Mouse (Mus musculus) intestine, postnatal 0 days (tissue): ENCODE measurements at regions not wholly inside any gene's neighbourhood (a gene's known extent, or its start where the extent isn't known, plus 50 kb on each side); places are given as distances from the start of the nearest gene placed in this dataset.

Experiments used
- ATAC-seq: fragments of 200-750 bp; cut with Nextera tagmentation; 2 replicates; pipeline ENCODE4 v1.8.0; 2017; ENCODE audit warnings: mild to moderate bottlenecking, moderate TSS enrichment, moderate library complexity
- H3K27ac ChIP-seq: fragments of 300-500 bp; sonication (generic); 2 replicates; pipeline ENCODE4 v1.5.1; 2014; ENCODE audit warnings: mild to moderate bottlenecking, low read depth, low read length, moderate library complexity
- H3K27me3 ChIP-seq: fragments of 300-500 bp; sonication (generic); replicated peaks from 2 replicates; pipeline ENCODE4 v1.6.1; 2014; ENCODE audit warnings: low read length, mixed read lengths; ENCODE audit not compliant: control insufficient read depth, insufficient read depth
- H3K36me3 ChIP-seq: fragments of 300-500 bp; sonication (generic); 2 replicates; pipeline ENCODE4 v1.6.1; 2014; ENCODE audit warnings: mild to moderate bottlenecking, moderate library complexity; ENCODE audit not compliant: control insufficient read depth, insufficient read depth
- H3K4me1 ChIP-seq: fragments of 300-500 bp; sonication (generic); replicated peaks from 2 replicates; pipeline ENCODE4 v1.6.1; 2014; ENCODE audit warnings: antibody characterized with exemption, low read length, mixed read lengths; ENCODE audit not compliant: control insufficient read depth, insufficient read depth
- H3K4me2 ChIP-seq: fragments of 300-500 bp; sonication (generic); replicated peaks from 2 replicates; pipeline ENCODE4 v1.6.1; 2014; ENCODE audit warnings: low read depth, mild to moderate bottlenecking, moderate library complexity
- H3K4me3 ChIP-seq: fragments of 300-500 bp; sonication (generic); 2 replicates; pipeline ENCODE4 v1.5.1; 2014; ENCODE audit warnings: low read depth, low read length
- H3K9ac ChIP-seq: fragments of 300-500 bp; sonication (generic); 2 replicates; pipeline ENCODE4 v1.6.1; 2014; ENCODE audit warnings: mild to moderate bottlenecking, low read depth, low read length
- H3K9me3 ChIP-seq: fragments of 300-500 bp; sonication (generic); 2 replicates; pipeline ENCODE4 v1.6.1; 2016; ENCODE audit warnings: mixed run types; ENCODE audit not compliant: control insufficient read depth
- CTCF ChIP-seq: sonication (generic); IDR thresholded peaks from 2 replicates; pipeline ENCODE4 v1.5.1; 2016; ENCODE audit warnings: low read depth, mild to moderate bottlenecking, control low read depth, antibody characterized with exemption, moderate library complexity
- WGBS: fragments of 180-500 bp; shearing (Covaris S2); extraction: QIAGEN DNeasy Blood & Tissue Kit; methylation state at CpG from one replicate; pipeline ENCODE4 v1.1.7; 2014; 5-methylcytosine and 5-hydroxymethylcytosine counted together

DNA sequence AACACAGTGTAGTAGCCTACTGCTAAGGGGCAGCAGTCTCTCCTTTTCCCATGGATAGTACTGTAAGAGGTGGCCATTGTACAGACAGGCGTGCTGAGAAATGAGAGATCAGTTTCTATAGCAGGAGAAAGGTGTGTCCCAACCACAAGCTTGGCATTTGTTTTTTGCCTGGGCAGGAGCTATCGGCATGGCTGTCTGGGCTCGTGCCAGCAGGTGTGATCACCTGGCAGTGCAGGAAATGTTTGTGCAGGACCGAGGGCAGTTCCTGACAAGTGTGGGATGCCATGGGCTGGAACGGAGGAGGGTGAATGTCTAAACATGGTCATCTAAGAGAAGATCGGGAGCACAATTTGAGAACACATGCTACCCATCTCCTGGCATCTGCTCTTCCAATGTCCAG is 205.4 kb downstream of the Nuak1 start:
- no peak overlapping the region for H3K27ac ChIP-seq

DNA sequence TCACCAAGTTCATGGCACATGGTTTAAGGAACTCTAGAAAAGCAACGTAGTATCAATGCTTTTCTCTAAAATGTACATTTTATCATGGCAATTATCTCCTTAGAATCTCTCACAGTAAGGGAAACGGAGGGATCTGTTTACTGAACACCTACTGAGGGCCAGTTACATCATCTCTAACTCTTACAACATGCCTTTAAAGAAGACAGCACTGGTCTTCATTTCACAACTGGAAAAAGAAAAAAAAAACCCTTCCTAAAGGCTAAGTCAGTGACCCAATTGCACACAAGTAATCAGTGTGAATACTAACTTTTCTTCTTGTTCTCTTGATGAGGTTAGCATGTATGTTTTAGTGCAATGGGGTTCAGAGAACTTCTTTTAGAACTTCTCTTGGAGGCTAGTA is 204.2 kb downstream of the Nuak1 start:
- no peak overlapping the region for H3K4me3 ChIP-seq
- H3K4me1 ChIP-seq, result no peaks in the 10 kb centered on the region
- no peaks in the 10 kb centered on the region for H3K27me3 ChIP-seq
- H3K9me3 ChIP-seq, result peaks cover 3% of the 10 kb centered on the region; the same call in 1 of the 2 replicates
- H3K36me3 ChIP-seq, result no peaks in the 10 kb centered on the region
- no peak overlapping the region for H3K9ac ChIP-seq
- TF ChIP-seq CTCF, result no peak
- H3K4me2 ChIP-seq, result no peak overlapping the region
- no peak for ATAC-seq
- WGBS, result 53% methylated on average over 2 of the region's 2 CpGs
- H3K27ac ChIP-seq, result no peak overlapping the region

More for the DNA sequence above, 205.4 kb downstream of the Nuak1 start:
- Histone ChIP-seq H3K4me2 (no peak overlapping the region), H3K27me3 (no peaks in the 10 kb centered on the region), H3K4me1 (no peaks in the 10 kb centered on the region), H3K4me3 (no peak overlapping the region), H3K36me3 (no peaks in the 10 kb centered on the region), H3K9me3 (peaks cover 3% of the 10 kb centered on the region; the same call in 1 of the 2 replicates), H3K9ac (no peak overlapping the region)
- 86% methylated on average over 6 of the region's 6 CpGs for WGBS
- TF ChIP-seq CTCF, result no peak
- ATAC-seq, result no peak

DNA sequence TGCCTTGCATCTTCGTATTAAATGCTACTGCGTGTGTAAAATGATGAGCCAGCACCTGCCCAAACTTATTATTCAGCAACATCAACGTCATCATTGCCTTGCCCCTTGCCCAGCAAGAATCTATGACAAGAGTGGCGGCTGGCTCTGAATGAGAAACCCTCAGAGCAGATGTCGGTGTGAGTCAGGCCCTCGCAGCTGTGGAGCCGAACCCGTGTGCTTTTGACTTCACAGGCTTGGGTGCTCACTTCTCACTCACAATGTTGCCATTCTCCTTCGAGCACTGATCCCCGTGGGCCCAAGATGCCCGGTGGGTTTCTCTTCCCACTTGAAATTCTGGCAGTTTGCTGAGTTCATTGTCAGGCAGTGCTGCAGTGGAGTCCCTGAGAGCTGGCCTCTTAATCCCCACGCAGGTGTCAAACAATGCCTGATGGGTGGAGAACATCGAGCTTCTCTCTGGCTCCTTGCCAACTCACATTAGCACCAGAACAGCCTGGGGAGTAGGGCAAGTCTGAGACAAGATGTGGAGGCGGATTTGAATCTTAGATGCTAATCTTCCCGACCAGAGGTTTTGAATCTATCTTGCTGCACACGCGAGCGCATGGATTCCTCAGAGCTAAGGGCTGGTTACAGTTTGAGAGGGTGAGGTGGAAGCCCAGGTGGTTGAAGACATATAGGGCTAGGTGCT is 202.0 kb downstream of the Nuak1 start:
- Histone ChIP-seq H3K27me3 (no peaks in the 10 kb centered on the region), H3K36me3 (no peaks in the 10 kb centered on the region), H3K9ac (no peak overlapping the region), H3K4me3 (no peak overlapping the region), H3K4me1 (no peaks in the 10 kb centered on the region), H3K9me3 (no peaks in the 10 kb centered on the region), H3K27ac (no peak overlapping the region), H3K4me2 (no peak overlapping the region)
- 66% methylated on average over 18 of the region's 18 CpGs for WGBS
- ATAC-seq, result no peak
- TF ChIP-seq CTCF, result no peak

DNA sequence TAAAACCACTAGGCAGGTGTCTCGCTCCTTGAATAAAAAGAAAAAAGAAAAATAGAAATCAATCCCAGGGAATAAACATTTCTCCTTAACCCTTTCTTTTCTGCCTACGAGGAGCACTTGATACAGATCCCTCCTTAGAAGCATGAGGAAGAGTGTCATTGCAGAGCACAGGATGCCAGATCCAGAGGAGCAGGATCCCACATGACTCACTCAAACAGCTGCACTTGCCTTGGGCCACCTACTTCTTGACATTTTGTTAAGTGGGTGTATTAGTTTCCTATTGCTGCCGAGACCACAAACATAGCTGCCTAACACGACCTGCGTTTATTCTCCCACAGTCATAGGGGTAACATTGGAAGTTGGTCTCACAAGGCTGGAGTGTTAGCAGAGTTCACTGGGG is 197.1 kb downstream of the Nuak1 start:
- H3K9me3 ChIP-seq, result no peaks in the 10 kb centered on the region
- 81% methylated on average over 5 of the region's 5 CpGs for WGBS
- H3K4me1 ChIP-seq, result no peaks in the 10 kb centered on the region
- no peak overlapping the region for H3K27ac ChIP-seq
- no peak for TF ChIP-seq CTCF
- ATAC-seq, result no peak
- no peaks in the 10 kb centered on the region for H3K27me3 ChIP-seq
- no peak overlapping the region for H3K9ac ChIP-seq
- no peak overlapping the region for H3K4me3 ChIP-seq
- no peak overlapping the region for H3K4me2 ChIP-seq
- H3K36me3 ChIP-seq, result no peaks in the 10 kb centered on the region

DNA sequence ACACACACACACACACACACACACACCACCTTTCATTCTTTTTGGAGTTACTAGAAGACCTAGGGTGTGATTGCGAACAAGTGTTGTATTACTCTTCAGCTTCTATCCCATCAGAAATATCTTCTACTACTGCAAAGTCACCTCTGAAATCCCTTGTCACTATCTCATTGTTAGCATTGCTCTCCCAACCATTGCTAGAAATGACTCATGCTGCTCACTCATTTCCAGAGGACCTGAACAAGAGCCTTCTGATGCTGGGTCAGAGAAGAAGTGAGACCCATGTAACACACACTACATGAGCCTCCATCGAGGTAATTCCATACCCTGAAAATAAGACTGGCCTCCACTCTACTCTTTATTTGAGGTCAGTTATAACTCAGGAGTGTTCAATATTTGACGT is 191.1 kb downstream of the Nuak1 start:
- ATAC-seq, result no peak
- H3K9ac ChIP-seq, result no peak overlapping the region
- no peak for TF ChIP-seq CTCF
- H3K36me3 ChIP-seq, result no peaks in the 10 kb centered on the region
- no peaks in the 10 kb centered on the region for H3K9me3 ChIP-seq
- no peaks in the 10 kb centered on the region for H3K4me1 ChIP-seq
- no peak overlapping the region for H3K27ac ChIP-seq
- no peak overlapping the region for H3K4me3 ChIP-seq
- no peaks in the 10 kb centered on the region for H3K27me3 ChIP-seq
- H3K4me2 ChIP-seq, result no peak overlapping the region
- 88% methylated on average over 3 of the region's 3 CpGs for WGBS

DNA sequence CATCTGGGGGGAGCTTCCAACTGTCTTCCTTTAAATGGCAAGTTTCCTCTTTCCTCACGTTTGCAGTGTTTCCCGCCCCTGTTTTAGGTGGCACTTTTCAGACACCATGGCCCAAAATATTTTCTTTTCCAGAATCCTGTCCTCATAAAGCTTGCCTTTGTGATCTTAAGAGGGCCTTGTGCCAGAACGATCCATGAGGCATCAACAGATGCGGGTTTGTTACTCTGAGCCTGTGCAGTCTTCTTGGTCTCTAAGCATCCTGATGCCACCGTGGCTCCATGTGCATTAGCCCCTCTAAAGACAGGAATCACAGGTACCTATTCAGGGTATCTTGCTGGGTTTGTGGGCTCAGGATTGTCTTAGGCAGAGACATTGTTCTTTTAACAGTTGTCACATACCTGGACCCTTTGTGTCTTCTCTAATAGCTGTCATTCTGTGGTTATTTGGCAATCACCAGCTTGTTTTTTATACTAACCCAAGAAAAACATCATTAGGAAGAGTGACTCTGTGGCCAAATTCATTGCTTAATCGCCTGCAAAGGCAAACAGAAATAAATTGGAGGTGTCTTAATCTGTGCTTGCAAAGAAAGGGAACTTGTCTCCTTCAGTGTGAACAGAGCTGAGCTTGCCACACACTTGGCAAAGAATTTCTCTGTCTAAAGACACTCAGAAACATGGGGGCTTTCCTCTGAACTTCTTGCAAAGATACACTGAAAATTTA is 179.3 kb downstream of the Nuak1 start:
- Histone ChIP-seq H3K4me2 (no peak overlapping the region), H3K9me3 (no peaks in the 10 kb centered on the region), H3K4me3 (no peak overlapping the region), H3K27me3 (no peaks in the 10 kb centered on the region), H3K27ac (no peak overlapping the region), H3K9ac (no peak overlapping the region), H3K36me3 (no peaks in the 10 kb centered on the region), H3K4me1 (no peaks in the 10 kb centered on the region)
- no peak for TF ChIP-seq CTCF
- WGBS, result 71% methylated on average over 6 of the region's 6 CpGs
- ATAC-seq, result no peak
